Mouse (Mus musculus) midbrain, embryonic 11.5 days (tissue): ENCODE data around the gene Il18r1. TPM values are rescaled to one million over a fixed set of nuclear protein-coding genes. Genes with fewer than 3 reads are reported as not detected.

Experiments used
- ATAC-seq: fragments of 200-750 bp; cut with Nextera tagmentation; 2 replicates; pipeline ENCODE4 v1.8.0; 2017; ENCODE audit warnings: moderate TSS enrichment, moderate library complexity; ENCODE audit not compliant: low FRiP score
- DNase-seq: peaks from one replicate; pipeline ENCODE4 v3.0.0; 2015; ENCODE audit warnings: low spot score; ENCODE audit errors: missing footprints
- H3K27ac ChIP-seq: fragments of 300-500 bp; sonication (generic); 2 replicates; pipeline ENCODE4 v1.5.1; 2014; ENCODE audit warnings: low read depth, low read length
- H3K27me3 ChIP-seq: fragments of 300-500 bp; sonication (generic); 2 replicates; pipeline ENCODE4 v1.6.1; 2014; ENCODE audit warnings: mild to moderate bottlenecking, low read length, moderate library complexity, mixed read lengths; ENCODE audit not compliant: control insufficient read depth, insufficient read depth
- H3K36me3 ChIP-seq: fragments of 300-500 bp; sonication (generic); 2 replicates; pipeline ENCODE4 v1.6.1; 2014; ENCODE audit warnings: mild to moderate bottlenecking, low read length, moderate library complexity, mixed read lengths; ENCODE audit not compliant: control insufficient read depth, insufficient read depth
- H3K4me1 ChIP-seq: fragments of 300-500 bp; sonication (generic); 2 replicates; pipeline ENCODE4 v1.6.1; 2014; ENCODE audit warnings: low read length; ENCODE audit not compliant: control insufficient read depth, insufficient read depth
- H3K4me2 ChIP-seq: fragments of 300-500 bp; sonication (generic); 2 replicates; pipeline ENCODE4 v1.6.1; 2014; ENCODE audit warnings: mild to moderate bottlenecking, moderate library complexity
- H3K4me3 ChIP-seq: fragments of 300-500 bp; sonication (generic); 2 replicates; pipeline ENCODE4 v1.5.1; 2014; ENCODE audit warnings: low read depth, low read length
- H3K9ac ChIP-seq: fragments of 300-500 bp; sonication (generic); 2 replicates; pipeline ENCODE4 v1.6.1; 2014; ENCODE audit warnings: low read length
- H3K9me3 ChIP-seq: fragments of 300-500 bp; sonication (generic); 2 replicates; pipeline ENCODE4 v1.6.1; 2016; ENCODE audit warnings: low read length; ENCODE audit not compliant: control insufficient read depth
- WGBS: fragments of 180-500 bp; shearing (Covaris S2); extraction: QIAGEN DNeasy Blood & Tissue Kit; methylation state at CpG from one replicate; pipeline ENCODE4 v1.1.7; 2014; 5-methylcytosine and 5-hydroxymethylcytosine counted together
- polyA plus RNA-seq: library from polyadenylated mRNA; unstranded; fragments of >200 nt; fragmentation: Nextera tagmentation; extraction: Ambion mirVana; gene quantifications from 2 replicates; pipeline ENCODE4 v1.2.1, GENCODE M21; 2014

Gene Il18r1
- 0.04 TPM in 1 of 2 replicates, not detected in the other for polyA plus RNA-seq

DNA sequence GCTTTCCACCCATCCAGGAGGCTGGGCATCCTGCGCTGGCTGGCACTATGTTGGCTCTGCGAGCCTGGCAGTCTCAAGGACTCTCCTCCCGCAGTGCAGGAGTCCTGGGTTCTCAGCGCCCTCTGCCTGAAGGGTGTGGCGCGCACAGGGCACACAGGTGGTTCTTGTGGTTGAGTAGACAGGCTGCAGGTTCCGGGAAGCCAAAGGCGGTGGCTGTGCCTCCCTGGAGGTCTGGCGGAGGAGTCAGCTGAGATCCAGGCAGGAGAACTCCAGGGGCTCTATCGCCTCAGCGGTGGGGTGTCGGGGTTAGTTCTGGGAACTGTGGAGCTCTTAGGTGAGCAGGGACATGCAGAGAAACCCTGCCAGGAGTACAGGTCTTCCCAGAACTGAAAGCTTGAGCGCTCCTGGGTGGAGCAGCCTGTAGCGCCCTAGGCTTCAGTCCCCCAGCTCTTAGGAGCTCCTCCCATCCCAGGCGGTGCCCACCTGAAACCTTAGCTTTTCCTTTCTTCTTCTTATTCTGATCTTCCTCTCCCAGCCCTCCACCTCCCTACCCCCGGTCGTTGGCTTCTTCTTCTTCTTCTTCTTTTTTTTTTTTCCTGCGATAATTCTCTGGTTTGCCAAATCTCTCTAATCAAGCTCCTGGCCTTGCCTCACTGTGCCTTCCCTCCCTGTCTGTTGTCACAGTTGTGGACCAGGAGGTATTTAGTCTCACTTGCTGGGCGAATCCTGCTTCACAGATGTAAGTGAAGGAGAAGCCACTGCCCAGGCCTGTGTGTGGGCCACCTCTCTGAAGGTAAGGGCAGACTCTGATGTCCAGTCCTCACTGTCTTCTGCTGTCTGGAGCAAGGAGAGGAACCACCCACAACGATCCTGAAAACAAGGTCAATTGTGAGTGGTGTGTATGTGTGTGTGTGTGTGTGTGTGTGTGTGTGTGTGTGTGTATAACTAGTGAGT is at the start of gene Il18r1:
Gene Il18r1, plus strand, starts transcription at position 76 of the 954 bp plus-strand sequence.
- DNase-seq: no peak
- Histone ChIP-seq H3K27ac (no peak within 1 kb of the TSS), H3K27me3 (no peaks in the 10 kb centered on the region), H3K9ac (no peak within 1 kb of the TSS), H3K4me2 (no peak within 1 kb of the TSS), H3K4me3 (no peak within 1 kb of the TSS), H3K9me3 (no peaks in the 10 kb centered on the region), H3K36me3 (no peaks in the 10 kb centered on the region), H3K4me1 (no peaks in the 10 kb centered on the region)
- WGBS: 42% methylated on average over 20 of the region's 20 CpGs
- ATAC-seq: no peak

DNA sequence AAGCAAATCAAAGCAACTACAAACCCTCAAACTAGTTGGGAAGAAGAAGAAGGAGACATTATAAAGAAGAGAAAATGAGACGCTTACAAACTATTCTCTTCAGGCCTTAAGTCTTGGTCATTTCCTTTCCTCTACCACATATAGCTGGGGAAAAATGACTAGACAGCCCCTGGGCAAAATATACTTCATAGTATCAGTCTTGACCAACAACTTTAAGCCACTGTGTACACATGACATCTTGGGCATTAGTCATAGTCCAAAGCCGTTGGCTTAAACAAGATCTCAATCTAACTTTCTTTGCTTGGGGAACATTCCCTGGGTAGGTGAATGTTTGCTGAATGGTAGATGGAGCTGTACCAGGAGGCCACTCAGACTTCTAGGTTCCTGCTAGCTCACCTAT is 48.3 kb upstream of the Il18r1 start:
- H3K4me2 ChIP-seq: no peak overlapping the region
- no peaks in the 10 kb centered on the region for H3K27me3 ChIP-seq
- H3K9me3 ChIP-seq: no peaks in the 10 kb centered on the region
- DNase-seq (no peak), ATAC-seq (no peak)
- H3K36me3 ChIP-seq: no peaks in the 10 kb centered on the region
- H3K27ac ChIP-seq: no peak overlapping the region
- no peaks in the 10 kb centered on the region for H3K4me1 ChIP-seq
- no peak overlapping the region for H3K4me3 ChIP-seq
- WGBS: 96% methylated on average over 2 of the region's 2 CpGs
- no peak overlapping the region for H3K9ac ChIP-seq

DNA sequence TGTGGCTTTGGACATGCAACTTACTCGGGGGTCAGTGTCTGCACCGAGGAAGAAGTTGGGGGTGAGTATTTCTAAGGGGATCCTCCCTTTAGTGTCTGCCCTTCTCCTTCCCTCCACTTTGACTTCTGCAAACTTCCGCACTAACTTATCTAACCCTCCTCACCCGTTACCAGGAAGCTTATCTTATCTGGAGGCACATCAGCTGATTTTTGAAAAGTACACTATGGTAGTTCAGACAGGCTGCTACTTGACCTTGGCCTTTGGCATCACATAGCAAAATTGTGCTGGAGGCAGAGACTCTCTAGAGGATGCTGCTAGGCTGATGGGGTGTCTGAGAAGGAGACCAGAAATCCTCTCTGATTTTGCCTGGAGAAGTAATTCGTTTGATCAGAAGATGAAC is 46.8 kb upstream of the Il18r1 start:
- Histone ChIP-seq H3K9ac (no peak overlapping the region), H3K4me1 (no peaks in the 10 kb centered on the region), H3K27ac (no peak overlapping the region), H3K27me3 (no peaks in the 10 kb centered on the region), H3K4me3 (no peak overlapping the region), H3K9me3 (no peaks in the 10 kb centered on the region), H3K36me3 (no peaks in the 10 kb centered on the region), H3K4me2 (no peak overlapping the region)
- DNase-seq (no peak), ATAC-seq (no peak)
- 80% methylated on average over 5 of the region's 5 CpGs for WGBS

DNA sequence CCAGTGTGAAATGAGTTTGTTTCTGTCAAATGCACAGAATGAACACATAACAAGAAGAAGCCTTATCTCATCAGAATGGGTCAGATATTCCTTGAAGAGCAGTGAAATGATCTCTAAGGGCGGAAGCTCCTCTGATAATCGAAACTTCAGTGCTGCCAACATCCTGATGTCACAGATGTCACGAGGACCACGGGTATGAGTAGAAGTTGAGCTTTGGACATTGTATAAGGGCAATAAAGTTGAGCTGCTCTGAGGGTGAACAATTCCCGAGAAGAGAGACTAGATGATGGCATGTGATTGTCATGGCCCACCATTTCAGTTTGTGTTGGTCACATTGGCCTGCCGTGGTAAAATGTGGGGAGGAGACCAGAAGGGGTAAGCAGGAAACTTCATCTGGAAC is 41.5 kb upstream of the Il18r1 start:
- no peaks in the 10 kb centered on the region for H3K36me3 ChIP-seq
- no peak for DNase-seq
- H3K4me1 ChIP-seq: no peaks in the 10 kb centered on the region
- H3K27me3 ChIP-seq: no peaks in the 10 kb centered on the region
- H3K27ac ChIP-seq: no peak overlapping the region
- 90% methylated on average over 6 of the region's 6 CpGs for WGBS
- H3K9me3 ChIP-seq: no peaks in the 10 kb centered on the region
- ATAC-seq: no peak
- no peak overlapping the region for H3K4me2 ChIP-seq
- no peak overlapping the region for H3K4me3 ChIP-seq
- H3K9ac ChIP-seq: no peak overlapping the region

DNA sequence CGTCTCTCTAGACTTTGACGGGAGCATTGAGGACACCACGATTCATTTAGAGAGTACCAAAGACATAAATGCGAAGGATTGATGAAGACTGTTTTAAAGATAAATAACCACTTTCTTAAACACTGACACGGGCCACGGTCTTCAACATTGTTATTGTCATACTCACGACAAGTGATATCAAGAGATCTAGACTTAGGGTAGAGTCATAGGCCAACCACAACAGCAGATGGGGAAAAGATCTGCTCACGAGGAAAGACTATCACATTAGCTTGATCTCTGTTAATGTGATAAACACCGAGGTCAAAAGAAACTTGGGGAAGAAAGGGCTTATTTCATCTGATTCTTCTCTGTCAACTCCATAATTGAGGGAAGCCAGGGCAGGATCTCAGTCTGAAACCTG is 38.1 kb upstream of the Il18r1 start:
- Histone ChIP-seq H3K4me3 (no peak overlapping the region), H3K36me3 (no peaks in the 10 kb centered on the region), H3K4me1 (no peaks in the 10 kb centered on the region), H3K4me2 (no peak overlapping the region), H3K27me3 (no peaks in the 10 kb centered on the region), H3K9me3 (no peaks in the 10 kb centered on the region), H3K27ac (no peak overlapping the region), H3K9ac (no peak overlapping the region)
- 91% methylated on average over 9 of the region's 9 CpGs for WGBS
- DNase-seq: no peak
- no peak for ATAC-seq

DNA sequence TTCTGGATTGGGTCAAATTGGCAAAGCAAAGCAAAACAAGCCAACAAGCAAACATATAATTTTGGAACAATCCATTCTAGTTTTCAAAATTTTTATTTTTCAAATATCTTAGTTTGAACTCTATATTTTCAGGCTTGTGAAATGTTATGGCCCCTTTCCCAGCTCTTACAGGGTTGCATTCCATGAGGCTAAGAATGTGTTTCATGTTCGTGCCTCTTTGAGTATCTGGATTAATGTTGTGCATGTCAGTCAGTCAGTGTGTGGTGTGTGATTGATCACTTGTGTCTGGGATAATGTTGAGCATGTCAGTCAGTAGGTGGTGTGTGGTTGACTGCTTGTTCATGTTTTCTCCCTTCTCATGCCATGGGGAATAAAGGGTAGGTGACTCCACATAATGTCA is 37.5 kb upstream of the Il18r1 start:
- Histone ChIP-seq H3K9ac (no peak overlapping the region), H3K9me3 (no peaks in the 10 kb centered on the region), H3K27ac (no peak overlapping the region), H3K4me1 (no peaks in the 10 kb centered on the region), H3K4me3 (no peak overlapping the region), H3K4me2 (no peak overlapping the region), H3K36me3 (no peaks in the 10 kb centered on the region), H3K27me3 (no peaks in the 10 kb centered on the region)
- 89% methylated on average over 1 of the region's 1 CpGs for WGBS
- ATAC-seq (no peak), DNase-seq (no peak)

DNA sequence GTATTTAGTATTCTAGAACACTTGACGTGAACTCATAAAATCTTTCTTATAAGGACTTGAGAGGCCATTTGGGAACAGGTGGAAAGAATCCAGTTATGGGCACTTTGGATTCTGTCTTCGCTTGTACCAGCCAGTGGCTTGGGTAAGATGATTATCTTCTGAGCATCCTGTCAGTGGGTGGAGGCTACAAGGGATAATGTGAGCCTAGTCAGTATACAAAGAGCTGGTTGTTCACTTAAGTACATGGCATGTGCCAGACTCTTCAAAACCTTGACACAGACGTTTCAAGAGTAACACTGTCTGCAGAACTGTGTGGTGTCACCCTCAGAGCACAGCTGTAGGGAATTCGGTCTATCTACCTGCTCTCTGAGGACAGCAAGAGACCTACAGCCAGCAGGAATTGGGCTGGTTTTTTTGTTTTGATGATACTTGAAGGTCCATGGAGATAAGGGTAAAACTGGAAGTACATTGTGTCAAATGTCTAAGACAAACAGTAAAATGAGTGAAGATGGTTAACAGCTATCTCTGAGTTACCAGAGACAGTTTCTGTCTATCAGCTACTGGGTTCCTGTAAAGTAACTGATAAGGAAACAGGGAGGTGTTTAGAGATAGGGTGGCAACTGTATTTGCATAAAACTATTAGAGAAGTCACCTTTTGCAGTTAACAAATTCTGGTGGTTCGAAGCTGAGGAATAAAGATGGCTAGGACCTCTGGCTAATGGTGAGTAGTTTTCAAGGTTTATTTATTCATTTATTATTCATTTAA is 36.3 kb upstream of the Il18r1 start, which contains the start of gene Il1rl1:
Gene Il1rl1, plus strand, starts transcription at position 661 of the 766 bp plus-strand sequence.
- no peak within 1 kb of the TSS for H3K9ac ChIP-seq
- H3K4me1 ChIP-seq: no peaks in the 10 kb centered on the region
- DNase-seq: no peak
- no peak for ATAC-seq
- H3K27ac ChIP-seq: no peak within 1 kb of the TSS
- H3K4me2 ChIP-seq: no peak within 1 kb of the TSS
- no peaks in the 10 kb centered on the region for H3K36me3 ChIP-seq
- no peaks in the 10 kb centered on the region for H3K27me3 ChIP-seq
- no peak within 1 kb of the TSS for H3K4me3 ChIP-seq
- WGBS: 85% methylated on average over 5 of the region's 5 CpGs
- no peaks in the 10 kb centered on the region for H3K9me3 ChIP-seq

DNA sequence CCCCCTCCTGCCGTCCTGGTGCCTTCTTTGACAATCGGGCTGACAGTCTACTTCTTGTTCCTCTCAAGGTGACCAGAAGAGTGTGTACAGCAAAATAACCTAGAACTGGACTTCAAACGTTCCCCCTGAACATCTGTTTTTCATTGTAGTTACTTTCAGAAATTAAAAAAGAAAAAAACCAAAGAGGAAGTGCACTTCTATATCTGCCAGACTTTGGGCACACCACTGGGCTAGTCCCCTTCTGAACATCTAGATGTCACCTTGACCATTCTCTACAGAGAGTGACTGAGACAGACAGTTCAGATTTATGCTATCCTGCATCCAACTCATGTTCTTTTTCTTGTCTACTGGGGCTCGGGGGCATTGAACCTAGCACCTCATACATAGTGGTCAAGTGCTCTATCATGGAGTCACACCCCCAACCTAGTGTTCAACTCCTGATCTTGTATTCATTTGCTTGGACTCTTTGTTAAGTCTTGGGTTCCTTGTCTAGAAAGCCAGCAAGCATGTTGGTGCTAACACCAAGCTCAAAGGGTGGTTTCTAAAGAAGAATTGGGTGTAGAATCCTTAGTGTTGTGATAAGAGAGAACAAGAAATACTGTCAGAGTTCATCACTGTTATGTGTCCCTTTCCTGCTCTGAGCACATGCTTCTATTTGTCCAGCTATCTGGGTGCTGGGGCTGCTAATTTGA is 35.1 kb upstream of the Il18r1 start:
- WGBS: 83% methylated on average over 4 of the region's 4 CpGs
- ATAC-seq: no peak
- no peak overlapping the region for H3K4me3 ChIP-seq
- no peaks in the 10 kb centered on the region for H3K9me3 ChIP-seq
- no peak overlapping the region for H3K27ac ChIP-seq
- H3K27me3 ChIP-seq: no peaks in the 10 kb centered on the region
- no peak for DNase-seq
- no peak overlapping the region for H3K4me2 ChIP-seq
- no peak overlapping the region for H3K9ac ChIP-seq
- no peaks in the 10 kb centered on the region for H3K4me1 ChIP-seq
- no peaks in the 10 kb centered on the region for H3K36me3 ChIP-seq
